8 mouse cellular contexts compared by ENCODE assay signal in genomic region chr7:44373889-44374652, GRCm38 (mm10). TPM values are rescaled to one million over a fixed set of nuclear protein-coding genes. Genes with fewer than 3 reads are reported as not detected.
DNase-seq lines count a peak whose midpoint lies in the region; ATAC-seq lines count a peak whose summit lies in the region.

No protein-coding gene starts in this region.

- peak; percentile 86 for DNase-seq in ZHBTc4 (ENCODE audit: low read depth, low spot score)
- DNase-seq in gastrocnemius, postnatal 10 days = peak; percentile 49
- peak; percentile 92 to 95 for DNase-seq in left cerebral cortex, adult 9 months (ENCODE audit: low spot score in 2 of 2)
- DNase-seq in right cerebral cortex, adult 2 months (ENCODE audit: low spot score in 2 of 2) = peak; percentile 90 to 96
- peak; percentile 92 for DNase-seq in yolk sac, embryonic 10.5 days (ENCODE audit: low spot score)

- H3K9me3 ChIP-seq in megakaryocyte, embryonic 14.5 days = no peaks in the 10 kb centered on the region

- peaks cover 22% of the 10 kb centered on the region for H3K4me1 ChIP-seq in megakaryocyte, embryonic 14.5 days

- H3K36me3 ChIP-seq in megakaryocyte, embryonic 14.5 days (replicated peaks; ENCODE audit: low read length) = no peaks in the 10 kb centered on the region

- peak; percentile 96 for ATAC-seq in common myeloid progenitor, adult 5-6 weeks (replicated peaks; ENCODE audit: low read depth, poor library complexity, severe bottlenecking)
- ATAC-seq in inflammation-experienced regulatory T-cells, adult 6 months = peak; percentile 99

- H3K27me3 ChIP-seq in megakaryocyte, embryonic 14.5 days (replicated peaks) = peaks cover 10% of the 10 kb centered on the region

- H3K4me3 ChIP-seq in megakaryocyte, embryonic 14.5 days (replicated peaks) = peak overlapping the region; percentile 92

RNA-seq across cellular contexts. Expression of gene Syt3, which starts 9.8 kb away (rescaled TPM):
- total RNA-seq in common myeloid progenitor, adult 5-6 weeks (2017) = 0.58 and 0.64 TPM in 2 replicates
- under 1 TPM; 0.38 to 0.41 TPM for total RNA-seq in gastrocnemius, postnatal 10 days (2021)
- not detected for polyA plus RNA-seq in inflammation-experienced regulatory T-cells, adult 6 months (2017; shearing (Covaris generic))
- polyA plus RNA-seq in megakaryocyte, embryonic 14.5 days (2012; ENCODE audit: insufficient read depth, low replicate concordance) = not detected in 2 replicates

RNA-seq across cellular contexts. Expression of gene 1700008O03Rik, which starts 11.5 kb away (rescaled TPM):
- total RNA-seq in common myeloid progenitor, adult 5-6 weeks (2017) = 0.78 TPM in 1 of 2 replicates, not detected in the other
- total RNA-seq in gastrocnemius, postnatal 10 days (2021) = not detected
- not detected for polyA plus RNA-seq in inflammation-experienced regulatory T-cells, adult 6 months (2017; shearing (Covaris generic))
- not detected in 2 replicates for polyA plus RNA-seq in megakaryocyte, embryonic 14.5 days (2012; ENCODE audit: insufficient read depth, low replicate concordance)

RNA-seq across cellular contexts. Expression of gene Lrrc4b, which starts 54.7 kb away (rescaled TPM):
- not detected in 2 replicates for total RNA-seq in common myeloid progenitor, adult 5-6 weeks (2017)
- total RNA-seq in gastrocnemius, postnatal 10 days (2021) = 1 to 10 TPM; 1.9 to 2.5 TPM
- polyA plus RNA-seq in inflammation-experienced regulatory T-cells, adult 6 months (2017; shearing (Covaris generic)) = not detected
- not detected in 2 replicates for polyA plus RNA-seq in megakaryocyte, embryonic 14.5 days (2012; ENCODE audit: insufficient read depth, low replicate concordance)

Comparison
In these comparisons a context has a peak if more than half of its experiments do, and no peak if none do; other contexts are left out.
1. Peak in every context shown above with its lines: DNase-seq, ATAC-seq and H3K4me3 ChIP-seq.